Mouse (Mus musculus): ENCODE results near the gene Cnn2. TPM values are rescaled to one million over a fixed set of nuclear protein-coding genes. Genes with fewer than 3 reads are reported as not detected.
"Not testable (repeated sequence)": the region's sequence is repeated elsewhere in the genome, so short reads cannot be mapped to it uniquely, and the experiment has no call there.

Cnn2 gene
- polyA plus RNA-seq, 2 experiments from 2014 or later: 828 to 877 TPM

- not testable (repeated sequence) for ATAC-seq
Measured at GRCm38 (mm10) chr10:80041409-80042060, 53.2 kb downstream of the Cnn2 start.

DNA sequence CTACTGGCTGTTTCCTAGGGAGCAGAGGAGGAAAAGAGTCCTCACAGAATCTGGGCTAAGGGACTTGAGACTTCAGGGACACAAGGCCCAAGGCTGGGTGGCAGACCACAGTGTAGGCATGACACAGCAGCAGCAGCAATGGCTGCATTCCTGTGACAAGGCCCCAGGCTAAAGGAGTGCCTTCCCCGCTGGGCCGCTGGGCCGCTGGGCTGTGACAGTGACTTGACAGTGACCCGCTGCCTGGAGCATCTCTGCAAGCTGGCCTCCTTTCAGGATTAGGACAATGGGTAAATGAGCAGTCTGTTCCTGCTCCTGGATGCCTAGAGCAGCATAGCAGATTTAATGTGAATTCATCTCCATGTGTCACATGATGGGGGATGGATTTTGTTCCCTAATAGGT, 55.7 kb downstream of the Cnn2 start:
- no peak for ATAC-seq

- not testable (repeated sequence) for ATAC-seq
Measured at GRCm38 (mm10) chr10:80045364-80045763, 57.0 kb downstream of the Cnn2 start.

Other genes starting within 250 kb of the Cnn2 start
- 10 to 100 TPM; 13.6 to 21.4 TPM for gene Polrmt, start 242.0 kb upstream of the Cnn2 start, polyA plus RNA-seq (2017; shearing (Covaris generic))
- gene Fgf22, start 233.5 kb upstream of the Cnn2 start, polyA plus RNA-seq (2017; shearing (Covaris generic)): not detected
- gene Rnf126, start 221.6 kb upstream of the Cnn2 start, polyA plus RNA-seq (2017; shearing (Covaris generic)): 1 to 10 TPM; 3.9 to 4.4 TPM
- under 1 TPM in 1 of 2 experiments, not detected in 1; 0.86 TPM for gene Fstl3, start 211.3 kb upstream of the Cnn2 start, polyA plus RNA-seq (2017; shearing (Covaris generic))
- 1 to 10 TPM in 1 of 2 experiments, under 1 TPM in 1; 0.76 to 1.1 TPM for gene Prss57, start 197.6 kb upstream of the Cnn2 start, polyA plus RNA-seq (2017; shearing (Covaris generic))
- gene Palm, start 195.0 kb upstream of the Cnn2 start, polyA plus RNA-seq (2017; shearing (Covaris generic)): under 1 TPM; 0.55 to 0.95 TPM
- gene Misp, start 167.6 kb upstream of the Cnn2 start, polyA plus RNA-seq (2017; shearing (Covaris generic)): not detected
- 100 to 1,000 TPM in 1 of 2 experiments, 10 to 100 TPM in 1; 94.0 to 159 TPM for gene Ptbp1, start 134.2 kb upstream of the Cnn2 start, polyA plus RNA-seq (2017; shearing (Covaris generic))
- gene Prtn3, start 114.1 kb upstream of the Cnn2 start, polyA plus RNA-seq (2017; shearing (Covaris generic)): not detected
- gene Plppr3, start 114.0 kb upstream of the Cnn2 start, polyA plus RNA-seq (2017; shearing (Covaris generic)): 1 to 10 TPM; 1.6 to 2.1 TPM
- gene Elane, start 102.3 kb upstream of the Cnn2 start, polyA plus RNA-seq (2017; shearing (Covaris generic)): not detected
- gene Cfd, start 97.7 kb upstream of the Cnn2 start, polyA plus RNA-seq (2017; shearing (Covaris generic)): not detected
- gene Med16, start 79.7 kb upstream of the Cnn2 start, polyA plus RNA-seq (2017; shearing (Covaris generic)): 10 to 100 TPM in 1 of 2 experiments, 1 to 10 TPM in 1; 6.7 to 10.5 TPM
- gene Gm26602, start 77.7 kb upstream of the Cnn2 start, polyA plus RNA-seq (2017; shearing (Covaris generic)): not detected
- gene Kiss1r, start 71.6 kb upstream of the Cnn2 start, polyA plus RNA-seq (2017; shearing (Covaris generic)): under 1 TPM in 1 of 2 experiments, not detected in 1; 0.22 TPM
- gene R3hdm4, start 67.4 kb upstream of the Cnn2 start, polyA plus RNA-seq (2017; shearing (Covaris generic)): 100 to 1,000 TPM in 1 of 2 experiments, 10 to 100 TPM in 1; 92.3 to 122 TPM
- 1 to 10 TPM; 2.1 to 2.5 TPM for gene Arid3a, start 61.5 kb upstream of the Cnn2 start, polyA plus RNA-seq (2017; shearing (Covaris generic))
- 10 to 100 TPM; 63.9 to 70.0 TPM for gene Wdr18, start 28.4 kb upstream of the Cnn2 start, polyA plus RNA-seq (2017; shearing (Covaris generic))
- gene Grin3b, start 17.9 kb upstream of the Cnn2 start, polyA plus RNA-seq (2017; shearing (Covaris generic)): not detected
- gene Tmem259, start 4.3 kb upstream of the Cnn2 start, polyA plus RNA-seq (2017; shearing (Covaris generic)): 1 to 10 TPM; 1.9 to 3.8 TPM
- gene Abca7, start 7.9 kb downstream of the Cnn2 start, polyA plus RNA-seq (2017; shearing (Covaris generic)): 10 to 100 TPM; 13.2 to 17.0 TPM
- 100 to 1,000 TPM; 196 to 326 TPM for gene Arhgap45, start 28.1 kb downstream of the Cnn2 start, polyA plus RNA-seq (2017; shearing (Covaris generic))
- gene Polr2e, start 51.2 kb downstream of the Cnn2 start, polyA plus RNA-seq (2017; shearing (Covaris generic)): 100 to 1,000 TPM; 174 to 175 TPM
- 100 to 1,000 TPM; 346 to 370 TPM for gene Gpx4, start 58.6 kb downstream of the Cnn2 start, polyA plus RNA-seq (2017; shearing (Covaris generic))
- gene Sbno2, start 117.0 kb downstream of the Cnn2 start, polyA plus RNA-seq (2017; shearing (Covaris generic)): 10 to 100 TPM; 26.8 to 32.5 TPM
- gene Stk11, start 127.2 kb downstream of the Cnn2 start, polyA plus RNA-seq (2017; shearing (Covaris generic)): 10 to 100 TPM; 22.1 to 25.4 TPM
- gene Atp5d, start 150.0 kb downstream of the Cnn2 start, polyA plus RNA-seq (2017; shearing (Covaris generic)): 100 to 1,000 TPM; 338 to 428 TPM
- gene Cbarp, start 152.3 kb downstream of the Cnn2 start, polyA plus RNA-seq (2017; shearing (Covaris generic)): under 1 TPM; 0.74 to 0.96 TPM
- gene Midn, start 159.7 kb downstream of the Cnn2 start, polyA plus RNA-seq (2017; shearing (Covaris generic)): 1 to 10 TPM; 7.3 to 9.2 TPM
- 100 to 1,000 TPM; 132 to 177 TPM for gene Cirbp, start 177.4 kb downstream of the Cnn2 start, polyA plus RNA-seq (2017; shearing (Covaris generic))
- gene 1600002K03Rik, start 184.4 kb downstream of the Cnn2 start, polyA plus RNA-seq (2017; shearing (Covaris generic)): 10 to 100 TPM; 18.0 to 22.7 TPM
- gene Efna2, start 190.9 kb downstream of the Cnn2 start, polyA plus RNA-seq (2017; shearing (Covaris generic)): not detected
- gene Mum1, start 237.8 kb downstream of the Cnn2 start, polyA plus RNA-seq (2017; shearing (Covaris generic)): 10 to 100 TPM; 59.5 to 75.7 TPM